Mouse (Mus musculus): Measurements from ENCODE around the gene Krtap5-4. TPM values are rescaled to one million over a fixed set of nuclear protein-coding genes. Genes with fewer than 3 reads are reported as not detected.
A peak's percentile ranks its signal among the peaks of the same experiment; 100 is the strongest.
"Not testable (repeated sequence)": the region's sequence is repeated elsewhere in the genome, so short reads cannot be mapped to it uniquely, and the experiment has no call there.

The Krtap5-4 gene
- total RNA-seq, 2 experiments from 2014 or later, result not detected

DNA sequence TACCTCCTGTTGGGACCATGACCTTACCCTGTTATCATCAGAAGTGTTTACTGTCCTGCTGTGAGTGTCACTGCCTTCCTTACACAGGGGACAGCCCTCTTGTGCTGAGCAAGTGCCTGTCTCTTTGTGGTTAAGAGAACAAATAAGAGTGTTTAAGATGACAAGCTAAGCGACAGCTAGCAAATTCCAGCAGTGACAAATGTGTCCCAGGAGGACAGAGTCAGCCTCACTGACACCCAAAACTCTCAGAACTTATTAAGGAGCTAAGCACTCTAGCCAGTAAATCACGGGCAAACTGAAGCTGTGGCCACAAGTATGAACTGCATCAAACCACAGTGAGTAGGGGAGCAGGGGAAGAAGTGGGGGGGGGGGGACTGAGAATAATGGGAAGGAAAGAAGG is 17.6 kb downstream of the Krtap5-4 start:
- intact Hi-C loops (cut with DNase I), result no loop called here
- DNase-seq, result no peak

DNA sequence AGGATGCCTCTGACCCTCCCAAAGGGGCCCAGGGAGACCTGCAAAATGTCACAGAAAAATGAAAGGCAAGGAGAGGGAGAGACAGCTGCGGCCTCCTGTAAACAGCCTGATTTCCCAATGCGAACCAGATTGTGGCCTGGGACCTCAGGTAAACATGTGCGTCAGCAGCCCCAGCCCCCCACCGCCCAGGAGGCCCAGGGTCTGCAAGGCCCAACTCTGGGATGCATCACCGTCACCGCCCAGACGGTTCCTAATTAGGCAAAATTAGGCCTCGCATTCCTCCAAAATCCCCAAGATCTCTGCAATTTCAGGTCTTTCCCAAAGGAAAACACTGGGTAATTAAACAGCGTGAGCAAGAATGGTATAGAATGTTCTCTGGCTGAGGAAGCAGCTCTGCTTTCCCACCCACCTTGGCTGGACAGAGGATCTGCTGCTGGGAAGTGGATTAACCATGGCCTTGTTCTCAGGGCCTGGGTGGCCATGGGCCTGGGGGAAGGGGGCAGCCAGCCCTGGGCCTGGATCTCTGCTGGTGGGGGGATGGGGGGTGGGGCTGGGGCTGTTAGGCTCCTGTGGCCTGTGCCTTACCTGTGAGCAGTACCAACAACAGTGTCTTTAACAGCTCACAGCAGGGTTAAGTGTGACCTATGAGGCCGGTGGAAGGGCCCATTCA is 18.4 kb downstream of the Krtap5-4 start:
- DNase-seq; intact Hi-C loops (cut with DNase I): not testable (repeated sequence)

DNA sequence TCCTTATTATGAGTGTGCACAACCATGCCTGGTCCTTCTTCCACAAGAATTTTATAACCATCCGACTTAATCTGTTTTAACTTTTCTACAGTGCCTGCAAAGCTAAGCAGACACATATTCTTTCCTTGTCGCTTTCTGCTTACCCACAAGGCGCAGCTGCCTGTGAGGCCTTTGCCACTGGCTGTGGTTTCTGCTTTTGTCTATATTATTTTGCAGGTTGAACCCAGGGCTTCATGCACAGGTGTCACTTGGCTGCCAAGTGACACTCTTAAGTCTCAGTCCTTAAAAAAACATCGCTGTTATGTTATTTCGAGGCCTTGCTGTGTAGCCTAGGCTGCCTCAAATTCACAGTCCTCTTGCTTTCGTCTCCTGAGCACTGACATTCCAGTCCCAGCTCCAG is 19.3 kb downstream of the Krtap5-4 start:
- intact Hi-C loops (cut with DNase I), result no loop called here
- no peak for DNase-seq

DNA sequence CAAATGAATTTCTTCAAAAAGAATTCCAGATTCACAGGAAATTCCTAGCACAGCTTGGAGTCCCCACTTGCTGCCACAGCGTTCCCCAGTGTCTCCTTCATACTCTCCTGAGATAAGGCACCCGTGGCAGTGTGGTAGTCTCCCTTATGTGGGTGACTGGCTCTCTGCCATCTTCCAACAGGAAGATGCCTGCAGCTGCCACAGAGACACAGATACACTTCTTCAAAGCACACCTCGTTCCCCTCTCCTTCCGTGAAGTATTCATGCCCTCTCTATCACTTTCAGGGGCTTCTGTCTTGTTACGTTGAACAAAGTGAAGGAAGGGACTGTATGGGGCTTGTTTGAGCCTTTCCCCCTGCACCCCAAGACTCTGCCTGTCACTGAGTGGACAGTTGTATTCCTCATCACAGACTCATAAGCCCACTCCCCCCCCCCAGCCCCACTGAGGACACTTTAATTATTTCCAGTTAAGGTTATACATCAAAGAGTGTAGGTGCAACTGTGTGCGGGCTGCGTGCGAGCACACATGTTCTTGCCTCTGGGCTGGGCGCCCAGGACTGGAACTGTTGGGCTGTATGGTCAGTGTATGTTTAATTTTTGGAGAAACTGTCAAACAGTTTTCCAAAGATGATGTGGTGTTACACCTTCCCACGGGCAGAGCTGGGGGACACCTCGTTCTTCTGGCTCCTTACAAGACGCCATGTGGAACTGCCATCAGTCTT is 20.2 kb downstream of the Krtap5-4 start:
- no peak for DNase-seq
- intact Hi-C loops (cut with DNase I), result no loop called here

DNA sequence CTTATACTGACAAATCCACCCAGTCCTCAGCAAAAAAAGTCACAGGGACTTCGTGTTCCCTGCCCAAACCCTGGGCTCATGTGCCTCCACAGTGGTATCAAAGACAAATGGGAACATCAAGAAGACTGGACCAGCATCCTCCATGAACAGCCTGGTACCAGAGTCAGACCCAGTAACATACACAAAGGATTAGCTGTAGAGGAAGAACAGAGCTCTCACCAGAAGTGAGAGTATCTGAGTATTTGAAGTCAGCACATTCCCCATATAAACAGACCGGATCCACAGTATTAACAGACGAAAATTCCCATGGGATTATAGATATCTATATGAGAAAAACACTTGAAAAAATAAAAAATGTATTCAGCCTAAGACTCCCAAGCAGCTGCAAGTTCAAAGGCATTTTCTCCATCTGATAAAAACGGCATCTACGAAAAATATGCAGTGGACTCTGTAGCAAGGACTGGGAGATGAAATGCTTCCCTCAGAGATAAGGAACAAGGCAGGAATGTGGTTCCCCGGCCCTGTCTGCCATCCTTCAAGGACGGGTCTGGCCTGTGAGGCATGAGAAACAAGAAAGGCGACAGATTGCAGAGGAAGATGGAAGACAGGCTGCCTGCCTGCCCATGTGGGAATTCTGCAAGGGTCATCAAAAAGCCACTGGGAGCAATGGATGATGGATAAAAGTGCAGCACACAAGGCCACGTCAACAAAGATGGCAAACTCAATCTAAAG is 23.5 kb downstream of the Krtap5-4 start:
- no peak for DNase-seq
- intact Hi-C loops (cut with DNase I), result no loop called here

DNA sequence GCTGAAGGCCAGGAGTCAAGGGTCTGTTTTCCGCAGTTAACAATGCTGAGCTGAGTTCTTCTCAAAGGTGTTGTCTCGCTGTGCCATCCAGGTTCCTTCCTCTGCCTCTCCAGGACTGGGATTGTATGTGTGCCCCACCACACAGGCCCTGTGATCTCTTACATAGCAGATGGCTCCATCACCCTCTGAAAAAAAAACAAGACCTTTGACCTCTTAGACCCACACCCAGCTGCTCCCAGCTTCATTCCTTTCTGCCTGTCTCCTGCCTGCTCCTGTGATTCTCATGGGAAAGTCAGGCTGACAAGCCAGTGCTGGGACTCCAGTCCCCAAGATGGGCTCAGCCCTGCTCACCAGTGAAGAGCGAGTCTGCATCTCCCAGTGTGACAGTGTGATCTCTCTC is 25.2 kb downstream of the Krtap5-4 start:
- DNase-seq, result no peak
- intact Hi-C loops (cut with DNase I), result no loop called here

DNA sequence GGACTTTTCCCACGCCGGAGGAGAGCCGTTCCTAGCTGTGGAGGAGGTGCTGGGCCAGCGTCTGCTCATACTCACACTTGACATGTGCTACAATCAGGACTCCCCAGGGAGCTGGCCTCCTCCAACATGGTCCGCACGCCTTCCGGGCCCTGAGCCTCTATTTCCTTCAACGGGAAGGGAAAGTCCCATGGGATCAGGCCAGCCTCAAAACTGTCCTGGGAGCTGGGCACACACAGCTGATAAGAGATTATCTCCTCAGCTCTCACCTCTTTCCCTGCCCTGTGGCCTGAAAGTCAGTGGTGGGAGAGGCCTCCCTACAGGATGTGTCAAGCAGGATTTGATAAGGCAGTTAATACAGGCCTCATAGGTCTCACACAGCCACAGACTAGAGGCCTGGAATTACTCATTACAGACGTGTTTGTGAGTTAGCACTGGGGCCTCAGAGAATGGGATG is 26.9 kb downstream of the Krtap5-4 start:
- peak; percentile 78 to 80 for DNase-seq
- intact Hi-C loops (cut with DNase I), result loop anchor here (5.0 kb wide), 2 partner anchors 252 to 347 kb away; no protein-coding TSS in a partner anchor

DNA sequence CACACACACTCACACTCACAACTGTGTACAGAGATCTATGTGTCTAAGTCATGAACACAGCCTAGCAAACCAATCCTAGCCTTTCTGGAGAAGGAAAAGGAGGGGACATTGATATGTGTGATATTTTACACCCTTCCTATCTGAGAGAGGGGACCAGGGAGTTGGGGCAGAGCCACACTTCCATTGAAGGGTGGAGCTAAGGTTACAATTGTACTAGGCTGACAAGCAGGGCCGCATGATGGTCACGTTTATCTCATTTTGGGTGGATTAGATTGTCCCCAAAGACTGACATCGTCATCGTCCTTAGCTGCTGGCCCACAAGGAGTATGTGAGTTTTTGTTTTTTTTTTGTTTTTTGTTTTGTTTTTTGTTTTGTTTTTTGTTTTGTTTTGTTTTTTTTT is 27.9 kb downstream of the Krtap5-4 start:
- intact Hi-C loops (cut with DNase I), result loop anchor here (5.0 kb wide), 2 partner anchors 251 to 346 kb away; no protein-coding TSS in a partner anchor
- DNase-seq, result no peak

DNA sequence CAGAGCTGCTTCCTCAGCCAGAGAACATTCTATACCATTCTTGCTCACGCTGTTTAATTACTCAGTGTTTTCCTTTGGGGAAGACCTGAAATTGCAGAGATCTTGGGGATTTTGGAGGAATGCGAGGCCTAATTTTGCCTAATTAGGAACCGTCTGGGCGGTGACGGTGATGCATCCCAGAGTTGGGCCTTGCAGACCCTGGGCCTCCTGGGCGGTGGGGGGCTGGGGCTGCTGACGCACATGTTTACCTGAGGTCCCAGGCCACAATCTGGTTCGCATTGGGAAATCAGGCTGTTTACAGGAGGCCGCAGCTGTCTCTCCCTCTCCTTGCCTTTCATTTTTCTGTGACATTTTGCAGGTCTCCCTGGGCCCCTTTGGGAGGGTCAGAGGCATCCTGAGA is 29.4 kb downstream of the Krtap5-4 start:
- not testable (repeated sequence) for DNase-seq
- intact Hi-C loops (cut with DNase I), result loop anchor here (5.0 kb wide), 2 partner anchors 250 to 345 kb away; no protein-coding TSS in a partner anchor

DNA sequence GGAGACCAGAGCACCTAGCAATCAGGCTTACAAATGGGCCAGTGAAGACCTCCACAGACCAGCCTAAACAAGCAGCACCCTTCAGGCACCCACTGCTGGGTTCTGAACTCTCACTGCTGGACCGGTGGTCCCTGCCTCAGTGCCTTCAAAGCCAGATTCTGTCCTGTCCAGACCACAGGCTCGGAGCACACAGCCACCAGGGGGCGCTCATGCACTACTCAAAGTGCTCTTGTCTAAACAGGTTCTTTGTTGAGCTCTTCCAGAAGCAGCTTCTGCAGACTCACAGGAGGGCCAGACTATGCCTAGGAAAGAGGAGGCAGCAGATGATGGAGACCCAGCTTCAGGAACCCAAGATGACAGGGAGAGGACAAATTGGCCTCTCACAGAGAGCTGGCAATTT is 30.9 kb downstream of the Krtap5-4 start:
- peak; percentile 92 to 96 for DNase-seq
- intact Hi-C loops (cut with DNase I), result loop anchor here (1.0 to 5.0 kb wide), 6 partner anchors 17 to 343 kb away; no protein-coding TSS in a partner anchor

DNA sequence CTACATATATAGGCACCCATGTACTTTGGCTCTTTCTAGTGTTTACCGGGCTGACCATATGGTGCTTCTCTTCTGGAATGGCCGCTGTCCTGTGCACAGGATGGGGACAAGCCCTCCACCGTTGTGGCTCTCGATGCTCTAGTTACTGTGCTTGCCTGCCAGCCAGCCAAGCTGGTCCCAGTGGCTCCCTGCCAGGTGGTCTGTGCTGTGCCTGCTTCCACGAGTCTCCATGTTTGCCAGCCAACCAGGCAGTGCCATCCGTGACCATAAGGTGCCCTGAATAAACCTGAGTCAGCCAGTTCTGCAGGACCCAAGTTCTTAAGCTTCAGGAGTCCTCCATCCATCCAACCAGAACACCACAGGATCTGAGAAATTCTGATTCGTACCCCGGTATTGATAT is 31.8 kb downstream of the Krtap5-4 start:
- no peak for DNase-seq
- intact Hi-C loops (cut with DNase I), result loop anchor here (2.0 kb wide), 3 partner anchors 18 to 162 kb away; no protein-coding TSS in a partner anchor

DNA sequence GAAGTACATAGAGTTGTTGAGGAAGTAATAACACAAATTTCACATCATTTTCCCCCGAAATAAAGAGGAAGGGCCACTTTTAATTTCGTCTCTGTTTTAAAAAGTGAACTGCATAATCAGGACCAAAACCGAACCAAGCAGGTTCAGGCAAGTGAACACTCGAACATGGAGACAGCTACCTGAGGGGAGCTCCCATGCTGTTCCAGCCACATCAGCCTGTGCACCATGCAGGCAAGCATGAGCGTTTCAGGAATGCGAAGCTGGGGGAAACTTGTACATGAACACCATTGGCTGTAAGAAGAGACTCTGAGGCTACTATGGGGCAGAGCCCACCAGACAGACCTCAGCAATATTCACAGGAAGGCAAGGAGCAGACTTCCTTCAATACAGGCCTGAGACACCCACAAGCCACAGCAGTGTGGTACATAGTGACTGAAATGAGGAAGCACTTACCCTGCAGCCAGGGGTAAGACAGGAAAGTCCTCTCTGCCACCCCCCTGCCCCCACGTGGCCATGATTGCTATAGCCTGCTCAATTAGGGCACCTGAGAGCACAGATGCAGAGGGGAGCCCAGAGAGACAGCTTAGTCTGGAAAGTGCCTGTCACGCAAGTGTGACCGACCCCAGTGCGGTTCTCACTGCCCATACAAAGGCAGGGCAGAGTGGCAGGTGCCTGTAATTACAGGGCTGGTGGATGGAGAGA is 37.1 kb downstream of the Krtap5-4 start:
- no peak for DNase-seq
- intact Hi-C loops (cut with DNase I), result no loop called here

DNA sequence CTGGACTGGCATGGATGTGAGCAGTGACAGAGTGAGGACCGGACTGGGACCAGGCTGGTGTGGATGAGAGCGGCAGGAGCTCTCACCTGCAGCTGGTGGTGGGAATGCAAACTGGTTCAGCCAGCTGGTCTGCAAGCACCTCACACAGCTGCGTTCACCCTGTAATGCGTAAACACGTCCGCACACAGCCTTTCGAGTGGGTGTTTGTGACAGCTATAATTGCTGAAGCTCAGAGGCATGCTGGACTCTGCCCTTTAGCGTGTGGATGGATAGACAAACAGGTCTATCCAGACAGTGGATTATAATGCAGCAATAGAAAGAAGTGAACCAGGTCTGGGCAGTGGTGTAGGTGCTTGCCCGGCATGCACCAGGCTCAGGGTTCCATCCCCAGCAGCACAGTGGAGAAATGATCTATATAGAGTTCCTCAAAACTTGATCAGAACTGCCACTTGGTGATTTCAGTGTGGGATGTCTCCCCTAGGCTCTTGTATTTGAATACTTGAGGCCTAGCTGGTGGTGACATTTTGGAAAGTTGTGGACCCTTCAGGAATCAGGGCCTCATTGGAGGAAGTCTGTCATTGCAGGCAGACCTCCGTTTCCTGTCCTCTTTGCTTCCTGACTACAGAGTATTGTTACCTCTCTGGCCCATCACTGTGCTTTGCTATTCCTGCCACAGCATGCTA is 38.4 kb downstream of the Krtap5-4 start:
- intact Hi-C loops (cut with DNase I), result no loop called here

DNA sequence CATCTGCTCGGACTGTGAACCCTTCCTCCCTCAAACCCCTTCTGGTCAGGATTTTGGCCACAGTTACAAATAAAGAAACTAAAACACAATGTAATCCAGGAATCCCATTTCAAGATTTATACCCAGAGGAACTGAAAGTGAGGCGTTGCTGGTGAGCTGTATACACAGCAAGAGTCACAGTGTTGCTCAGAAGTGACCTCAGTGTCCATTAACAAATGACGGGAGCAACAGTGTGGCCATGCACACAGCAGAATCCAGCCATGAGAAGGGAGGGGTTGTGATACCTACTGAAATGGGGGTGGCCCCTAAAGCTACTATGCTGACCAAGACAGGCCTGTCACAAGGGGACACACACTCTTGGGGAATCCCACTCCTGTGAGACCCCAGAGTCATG is 38.9 kb downstream of the Krtap5-4 start:
- intact Hi-C loops (cut with DNase I), result no loop called here
- no peak for DNase-seq

More for the DNA sequence above, 38.4 kb downstream of the Krtap5-4 start:
- DNase-seq, result no peak

DNA sequence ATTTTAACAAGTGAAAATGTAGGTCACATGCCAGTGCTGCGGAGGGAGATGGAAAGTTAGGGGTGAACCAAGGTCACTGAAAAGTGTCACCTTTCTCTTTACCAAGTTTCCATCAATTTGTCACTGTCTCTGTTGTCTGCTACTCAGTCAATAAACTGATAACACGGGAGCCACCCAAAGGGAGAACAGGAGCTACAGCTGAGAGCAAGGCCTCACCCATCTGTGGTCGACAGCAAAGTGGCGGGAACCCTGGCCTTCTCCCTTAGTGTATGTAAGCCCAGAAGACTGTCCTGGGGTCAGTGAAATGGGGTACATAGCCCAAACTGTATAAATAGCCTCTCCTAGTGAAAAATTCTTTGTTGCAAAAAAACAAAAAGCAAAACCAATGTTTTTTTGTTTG is 44.2 kb downstream of the Krtap5-4 start:
- DNase-seq, result no peak
- intact Hi-C loops (cut with DNase I), result no loop called here

DNA sequence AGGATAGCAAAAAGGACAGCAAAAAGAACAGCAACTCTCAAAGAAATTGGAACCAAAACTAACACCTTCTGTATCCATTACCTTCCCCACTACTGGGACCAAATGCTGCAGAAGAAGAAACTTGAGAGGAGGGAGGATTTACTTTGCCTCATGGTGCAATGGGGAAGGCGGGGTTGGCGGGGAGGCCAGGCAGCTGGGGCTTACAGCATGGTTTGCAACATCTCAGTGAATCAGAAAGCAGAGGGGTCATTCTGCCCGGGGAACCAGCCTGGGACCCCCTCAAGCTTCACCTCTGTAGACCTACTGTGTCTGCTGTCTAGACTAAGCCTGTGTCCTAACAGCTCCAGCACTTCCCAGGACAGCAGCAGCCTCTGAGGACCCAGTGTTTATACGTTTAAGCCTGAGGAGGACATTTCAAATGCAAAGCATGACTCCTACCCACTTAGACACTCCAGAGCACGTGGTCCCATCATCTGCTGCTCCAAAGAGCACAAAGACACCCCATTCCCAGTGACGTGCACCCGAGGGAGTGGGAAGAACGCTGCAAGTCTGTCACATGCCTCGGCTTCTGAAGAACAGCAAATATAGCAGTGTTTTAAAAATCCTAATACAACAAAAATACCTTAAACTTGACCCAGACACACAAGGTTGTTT is 46.1 kb downstream of the Krtap5-4 start:
- no peak for DNase-seq
- intact Hi-C loops (cut with DNase I), result no loop called here

DNA sequence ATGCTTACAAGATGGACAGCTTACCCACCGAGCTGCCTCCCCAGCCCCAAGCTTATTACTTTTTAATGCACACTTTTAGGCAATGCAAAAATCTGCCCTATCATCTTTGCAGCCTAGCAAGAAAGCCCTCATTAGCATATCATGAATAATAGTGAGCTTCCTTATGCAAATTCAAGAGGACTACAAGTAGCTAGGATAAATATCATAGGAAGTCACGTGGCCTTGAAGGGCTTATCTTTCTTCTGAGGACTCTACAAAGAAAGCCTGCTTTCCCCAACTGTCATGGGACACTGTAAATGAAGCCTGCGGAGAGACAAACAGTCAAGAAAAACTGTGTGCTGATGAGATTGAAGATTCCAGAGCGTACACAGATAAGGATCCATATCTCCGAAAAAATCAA is 48.2 kb downstream of the Krtap5-4 start:
- intact Hi-C loops (cut with DNase I), result no loop called here

DNA sequence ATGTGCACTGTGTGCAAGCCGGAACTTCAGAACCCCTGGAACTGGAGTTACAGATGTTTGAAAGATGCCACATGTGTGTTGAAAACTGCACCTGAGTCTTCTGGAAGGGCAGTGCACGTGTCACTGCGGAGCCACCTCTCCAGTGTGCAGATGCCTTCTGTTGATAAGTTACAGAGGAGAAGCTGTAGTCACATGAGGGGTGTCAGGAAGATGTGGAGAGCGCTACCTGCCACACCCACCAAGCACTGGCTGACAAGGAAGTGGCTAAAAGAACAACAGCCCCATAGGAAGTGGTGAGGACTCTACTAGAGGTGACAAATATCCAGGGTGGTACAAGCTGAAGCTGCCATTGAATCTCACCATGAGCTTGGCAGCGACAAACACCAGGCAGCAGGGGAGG is 50.5 kb downstream of the Krtap5-4 start:
- intact Hi-C loops (cut with DNase I), result no loop called here
- no peak for DNase-seq

More for the DNA sequence above, 48.2 kb downstream of the Krtap5-4 start:
- no peak for DNase-seq
